Mouse (Mus musculus) kidney, adult 2 months (tissue): ENCODE measurements around the gene Mrc1. TPM values are rescaled to one million over a fixed set of nuclear protein-coding genes. Genes with fewer than 3 reads are reported as not detected.

Experiments
- DNase-seq: peaks from one replicate; pipeline ENCODE4 v3.0.0; 2021
- H3K27ac ChIP-seq: fragments of 200-500 bp; 2 replicates; pipeline ENCODE4 v1.5.1; 2012; ENCODE audit warnings: low read depth, low read length, control low read depth, inconsistent platforms; ENCODE audit not compliant: insufficient read depth
- H3K27me3 ChIP-seq: fragments of 200-500 bp; replicated peaks from 2 replicates; pipeline ENCODE4 v1.6.1; 2012; ENCODE audit warnings: mild to moderate bottlenecking, moderate library complexity, low read length, inconsistent platforms; ENCODE audit not compliant: control insufficient read depth, insufficient read depth
- H3K36me3 ChIP-seq: fragments of 200-500 bp; 2 replicates; pipeline ENCODE4 v1.6.1; 2012; ENCODE audit warnings: mild to moderate bottlenecking, moderate library complexity, low read length, inconsistent platforms; ENCODE audit not compliant: control insufficient read depth, insufficient read depth
- H3K4me1 ChIP-seq: fragments of 200-500 bp; 2 replicates; pipeline ENCODE4 v1.6.1; 2011; ENCODE audit warnings: low read length; ENCODE audit not compliant: control insufficient read depth, insufficient read depth
- H3K4me3 ChIP-seq: fragments of 200-500 bp; 2 replicates; pipeline ENCODE4 v1.5.1; 2011; ENCODE audit warnings: mild to moderate bottlenecking, low read depth, low read length, control low read depth; ENCODE audit not compliant: insufficient read depth
- CTCF ChIP-seq: fragments of 200-500 bp; conservative IDR thresholded peaks from 2 replicates; pipeline ENCODE4 v1.5.1; 2011; ENCODE audit warnings: low read depth, mild to moderate bottlenecking, control low read depth, low read length, moderate library complexity, mixed read lengths; ENCODE audit not compliant: insufficient read depth, insufficient read length
- POLR2A ChIP-seq: fragments of 200-500 bp; IDR thresholded peaks from one replicate; pipeline ENCODE4 v1.6.1; 2011; ENCODE audit warnings: low read depth, low read length, control low read depth
- WGBS: fragments of 180-500 bp; shearing (Covaris S2); methylation state at CpG from one replicate; pipeline ENCODE4 v1.1.7; 2018; 5-methylcytosine and 5-hydroxymethylcytosine counted together
- polyA plus RNA-seq: library from polyadenylated mRNA; depleted of rRNA; stranded (reverse); fragments of >200 nt; gene quantifications from 2 replicates; pipeline ENCODE4 v1.2.3, GENCODE M21; 2012

Gene Mrc1
- polyA plus RNA-seq, 1 experiment: 1.6 TPM

GRCm38 (mm10) chr2:14204308-14204707, 24.9 kb upstream of the Mrc1 start:
- TF ChIP-seq POLR2A (no peak), CTCF (no peak)
- no peaks in the 10 kb centered on the region for H3K4me1 ChIP-seq
- WGBS: 90% methylated on average over 1 of the region's 1 CpGs
- no peaks in the 10 kb centered on the region for H3K36me3 ChIP-seq
- no peaks in the 10 kb centered on the region; the same call in 1 of the 2 replicates for H3K27me3 ChIP-seq
- H3K4me3 ChIP-seq: no peak overlapping the region
- H3K27ac ChIP-seq: no peak overlapping the region
- no peak for DNase-seq

- H3K27me3 ChIP-seq: no peaks in the 10 kb centered on the region; the same call in 1 of the 2 replicates
- no peak for DNase-seq
- WGBS: 71% methylated on average over 4 of the region's 4 CpGs
- H3K4me3 ChIP-seq: no peak overlapping the region
- TF ChIP-seq POLR2A (no peak), CTCF (no peak)
- H3K36me3 ChIP-seq: no peaks in the 10 kb centered on the region
- H3K27ac ChIP-seq: no peak overlapping the region
- H3K4me1 ChIP-seq: no peaks in the 10 kb centered on the region
Observed at GRCm38 (mm10) chr2:14206798-14207197, 22.4 kb upstream of the Mrc1 start.

DNA sequence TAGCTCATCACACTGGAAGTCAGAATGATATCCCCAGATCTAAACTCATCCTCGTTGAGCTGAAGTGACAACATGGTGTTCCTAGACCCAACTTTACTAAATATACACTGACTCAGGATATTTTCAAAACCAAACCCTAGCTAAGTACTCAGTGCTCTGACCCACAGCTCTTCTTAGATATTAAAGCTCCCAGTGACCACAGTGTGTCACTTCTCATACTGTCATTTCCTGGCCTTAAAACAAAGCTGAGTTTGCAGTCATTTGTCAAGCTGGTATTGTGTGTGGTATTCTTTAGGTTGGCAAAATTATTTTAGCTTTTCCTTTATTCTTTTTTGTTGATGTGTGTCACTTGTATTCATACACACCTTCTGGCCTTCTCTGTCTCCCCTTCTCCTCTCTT, 18.5 kb upstream of the Mrc1 start:
- no peak for DNase-seq
- Histone ChIP-seq H3K36me3 (no peaks in the 10 kb centered on the region), H3K27me3 (no peaks in the 10 kb centered on the region; the same call in 1 of the 2 replicates), H3K27ac (no peak overlapping the region), H3K4me3 (no peak overlapping the region), H3K4me1 (no peaks in the 10 kb centered on the region)
- 92% methylated on average over 1 of the region's 1 CpGs for WGBS
- TF ChIP-seq POLR2A: no peak
- TF ChIP-seq CTCF: no peak

- H3K27me3 ChIP-seq: no peaks in the 10 kb centered on the region; the same call in 1 of the 2 replicates
- DNase-seq: no peak
- TF ChIP-seq POLR2A: no peak
- no peak for TF ChIP-seq CTCF
- no peak overlapping the region for H3K4me3 ChIP-seq
- no peaks in the 10 kb centered on the region for H3K4me1 ChIP-seq
- no peaks in the 10 kb centered on the region for H3K36me3 ChIP-seq
- H3K27ac ChIP-seq: no peak overlapping the region
Observed at GRCm38 (mm10) chr2:14211606-14212005, 17.6 kb upstream of the Mrc1 start.

GRCm38 (mm10) chr2:14214764-14215163, 14.4 kb upstream of the Mrc1 start:
- Histone ChIP-seq H3K27me3 (no peaks in the 10 kb centered on the region), H3K4me1 (no peaks in the 10 kb centered on the region), H3K36me3 (no peaks in the 10 kb centered on the region), H3K4me3 (no peak overlapping the region), H3K27ac (no peak overlapping the region)
- 52% methylated on average over 3 of the region's 3 CpGs for WGBS
- no peak for DNase-seq
- TF ChIP-seq CTCF (no peak), POLR2A (no peak)

DNA sequence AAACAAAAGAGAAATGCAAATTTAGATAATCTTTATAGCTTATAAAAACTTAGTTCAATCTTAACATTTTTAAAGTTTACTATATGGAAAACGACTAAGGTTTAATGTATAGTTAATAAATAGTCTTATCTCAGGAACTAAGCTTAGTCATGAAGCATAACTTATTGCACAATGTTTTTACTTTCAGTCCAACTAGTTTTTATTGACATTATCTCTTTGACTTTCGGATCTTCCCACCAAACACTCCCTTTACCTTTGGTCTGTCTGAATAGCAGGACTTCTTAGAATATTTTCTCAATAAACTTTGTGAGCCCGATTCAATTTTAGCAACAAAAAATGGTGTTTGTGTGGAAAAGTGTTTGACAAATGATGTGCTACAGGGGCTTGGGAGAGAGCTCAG, 12.5 kb upstream of the Mrc1 start:
- 81% methylated on average over 3 of the region's 3 CpGs for WGBS
- Histone ChIP-seq H3K4me3 (no peak overlapping the region), H3K27ac (no peak overlapping the region), H3K36me3 (no peaks in the 10 kb centered on the region), H3K27me3 (no peaks in the 10 kb centered on the region), H3K4me1 (no peaks in the 10 kb centered on the region)
- DNase-seq: no peak
- TF ChIP-seq CTCF (no peak), POLR2A (no peak)

- TF ChIP-seq POLR2A: no peak
- WGBS: 82% methylated on average over 6 of the region's 6 CpGs
- no peak overlapping the region for H3K4me3 ChIP-seq
- DNase-seq: no peak
- H3K36me3 ChIP-seq: no peaks in the 10 kb centered on the region
- no peaks in the 10 kb centered on the region for H3K4me1 ChIP-seq
- no peak overlapping the region for H3K27ac ChIP-seq
- no peaks in the 10 kb centered on the region for H3K27me3 ChIP-seq
Observed at GRCm38 (mm10) chr2:14218126-14218525, 11.1 kb upstream of the Mrc1 start.

DNA sequence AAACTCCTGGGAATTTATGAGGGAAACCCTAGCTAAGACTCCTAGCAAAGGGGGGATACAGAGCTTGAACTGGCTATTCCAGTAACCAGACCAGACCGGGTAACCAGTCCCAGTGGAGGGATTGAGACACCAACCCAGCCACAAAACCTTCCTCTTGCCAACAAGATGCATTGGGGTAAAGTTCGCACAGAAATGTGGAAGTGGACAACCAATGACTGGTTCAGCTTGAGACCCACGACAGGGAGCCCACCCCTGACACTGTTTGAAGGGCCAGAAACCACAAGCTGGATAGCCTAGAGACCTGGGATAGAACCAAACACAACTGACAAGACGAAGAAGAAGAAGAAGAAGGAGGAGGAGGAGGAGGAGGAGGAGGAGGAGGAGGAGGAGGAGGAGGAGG, 4.8 kb upstream of the Mrc1 start:
- H3K4me3 ChIP-seq: no peak overlapping the region
- no peak overlapping the region for H3K27ac ChIP-seq
- H3K36me3 ChIP-seq: no peaks in the 10 kb centered on the region
- WGBS: 87% methylated on average over 4 of the region's 4 CpGs
- no peak for DNase-seq
- H3K27me3 ChIP-seq: no peaks in the 10 kb centered on the region
- TF ChIP-seq CTCF (no peak), POLR2A (no peak)
- H3K4me1 ChIP-seq: no peaks in the 10 kb centered on the region
